Mouse (Mus musculus): ENCODE results near the gene Gipc1. TPM values are rescaled to one million over a fixed set of nuclear protein-coding genes. Genes with fewer than 3 reads are reported as not detected.

The Gipc1 gene
- 20.3 and 27.2 TPM in 2 replicates for total RNA-seq (2023)

GRCm38 (mm10) chr8:83652030-83652743, at the start of gene Gipc1:
TSS of gene Gipc1 (plus strand) at chr8:83652677.

GRCm38 (mm10) chr8:83607661-83608397, 44.6 kb upstream of the Gipc1 start, which contains the start of the genes Tecr and Dnajb1:
TSS of gene Tecr (minus strand) at chr8:83607971.
TSS of gene Dnajb1 (plus strand) at chr8:83608193.

GRCm38 (mm10) chr8:83665969-83666865, 13.7 kb downstream of the Gipc1 start, which contains the start of gene Ptger1:
TSS of gene Ptger1 (plus strand) at chr8:83666678.

GRCm38 (mm10) chr8:83698661-83699453, 46.4 kb downstream of the Gipc1 start, which contains the start of gene Pkn1:
TSS of gene Pkn1 (minus strand) at chr8:83699179.

Other genes with a start within 250 kb of the Gipc1 start
- gene Scoc, start 194.3 kb upstream of the Gipc1 start, total RNA-seq (2023), result 6.7 and 9.5 TPM in 2 replicates
- gene Olfr370, start 116.9 kb upstream of the Gipc1 start, total RNA-seq (2023), result not detected in 2 replicates
- 123 and 125 TPM in 2 replicates for gene Ndufb7, start 86.0 kb upstream of the Gipc1 start, total RNA-seq (2023)
- 365 and 380 TPM in 2 replicates for gene Tecr, start 44.7 kb upstream of the Gipc1 start, total RNA-seq (2023)
- gene Dnajb1, start 44.5 kb upstream of the Gipc1 start, total RNA-seq (2023), result 58.1 and 75.3 TPM in 2 replicates
- 0.19 and 0.25 TPM in 2 replicates for gene Ptger1, start 14.0 kb downstream of the Gipc1 start, total RNA-seq (2023)
- gene Pkn1, start 46.5 kb downstream of the Gipc1 start, total RNA-seq (2023), result 260 and 307 TPM in 2 replicates
- gene Ddx39, start 62.5 kb downstream of the Gipc1 start, total RNA-seq (2023), result 36.3 and 48.8 TPM in 2 replicates
- 1,138 and 1,301 TPM in 2 replicates for gene Adgre5, start 88.6 kb downstream of the Gipc1 start, total RNA-seq (2023)
- gene Adgrl1, start 247.4 kb downstream of the Gipc1 start, total RNA-seq (2023), result 1.8 and 2.1 TPM in 2 replicates